Mouse (Mus musculus) liver, adult 2 months (tissue): ENCODE results near the gene Kcnn4. TPM values are rescaled to one million over a fixed set of nuclear protein-coding genes. Genes with fewer than 3 reads are reported as not detected.
"Not testable (repeated sequence)": the region's sequence is repeated elsewhere in the genome, so short reads cannot be mapped to it uniquely, and the experiment has no call there.

Source experiments
- DNase-seq: peaks from one replicate; pipeline ENCODE4 v3.0.0-alpha.2; 2011; ENCODE audit warnings: low read depth, low spot score; ENCODE audit errors: extremely low read depth
- H3K27ac ChIP-seq: fragments of 200-500 bp; replicated peaks from 2 replicates; pipeline ENCODE4 v1.5.1; 2012; ENCODE audit warnings: low read depth, mild to moderate bottlenecking, control low read depth, inconsistent platforms, low read length; ENCODE audit not compliant: insufficient read depth
- H3K27me3 ChIP-seq: fragments of 200-500 bp; 2 replicates; pipeline ENCODE4 v1.6.1; 2012; ENCODE audit warnings: mild to moderate bottlenecking, moderate library complexity, low read length, inconsistent platforms; ENCODE audit not compliant: control insufficient read depth, insufficient read depth
- H3K36me3 ChIP-seq: fragments of 200-500 bp; 2 replicates; pipeline ENCODE4 v1.6.1; 2012; ENCODE audit warnings: low read length, inconsistent platforms; ENCODE audit not compliant: control insufficient read depth, insufficient read depth
- H3K4me1 ChIP-seq: fragments of 200-500 bp; 2 replicates; pipeline ENCODE4 v1.6.1; 2011; ENCODE audit warnings: low read length; ENCODE audit not compliant: control insufficient read depth, insufficient read depth
- H3K4me3 ChIP-seq: fragments of 200-500 bp; 2 replicates; pipeline ENCODE4 v1.5.1; 2011; ENCODE audit warnings: low read depth, mild to moderate bottlenecking, control low read depth, low read length, moderate library complexity; ENCODE audit not compliant: insufficient read depth
- H3K79me2 ChIP-seq: fragments of 200-500 bp; 2 replicates; pipeline ENCODE4 v1.6.1; 2012; ENCODE audit warnings: inconsistent platforms, mild to moderate bottlenecking, low read length, moderate library complexity; ENCODE audit not compliant: control insufficient read depth, insufficient read depth
- H3K9ac ChIP-seq: fragments of 200-500 bp; 2 replicates; pipeline ENCODE4 v1.6.1; 2012; ENCODE audit warnings: low read depth, mild to moderate bottlenecking, control low read depth, inconsistent platforms, low read length
- CTCF ChIP-seq: fragments of 200-500 bp; IDR thresholded peaks from 2 replicates; pipeline ENCODE4 v1.5.1; 2011; ENCODE audit warnings: low read depth, low read length, control low read depth
- POLR2A ChIP-seq: fragments of 200-500 bp; IDR thresholded peaks from 2 replicates; pipeline ENCODE4 v1.6.1; 2011; ENCODE audit warnings: low read length, control low read depth; ENCODE audit not compliant: insufficient read depth; ENCODE audit errors: extremely low read depth
- WGBS: fragments of 180-500 bp; shearing (Covaris S2); methylation state at CpG from one replicate; pipeline ENCODE4 v1.1.7; 2018; 5-methylcytosine and 5-hydroxymethylcytosine counted together
- polyA plus RNA-seq: library from polyadenylated mRNA; depleted of rRNA; stranded (reverse); fragments of >200 nt; gene quantifications from 2 replicates; pipeline ENCODE4 v1.2.3, GENCODE M21; 2012
- total RNA-seq: library from RNA; depleted of rRNA; stranded (reverse); fragments of >200 nt; gene quantifications from 2 replicates; pipeline ENCODE4 v1.2.3, GENCODE M21; 2014

The Kcnn4 gene
- total and polyA plus RNA-seq, 2 experiments, result 0.66 to 0.83 TPM

DNA sequence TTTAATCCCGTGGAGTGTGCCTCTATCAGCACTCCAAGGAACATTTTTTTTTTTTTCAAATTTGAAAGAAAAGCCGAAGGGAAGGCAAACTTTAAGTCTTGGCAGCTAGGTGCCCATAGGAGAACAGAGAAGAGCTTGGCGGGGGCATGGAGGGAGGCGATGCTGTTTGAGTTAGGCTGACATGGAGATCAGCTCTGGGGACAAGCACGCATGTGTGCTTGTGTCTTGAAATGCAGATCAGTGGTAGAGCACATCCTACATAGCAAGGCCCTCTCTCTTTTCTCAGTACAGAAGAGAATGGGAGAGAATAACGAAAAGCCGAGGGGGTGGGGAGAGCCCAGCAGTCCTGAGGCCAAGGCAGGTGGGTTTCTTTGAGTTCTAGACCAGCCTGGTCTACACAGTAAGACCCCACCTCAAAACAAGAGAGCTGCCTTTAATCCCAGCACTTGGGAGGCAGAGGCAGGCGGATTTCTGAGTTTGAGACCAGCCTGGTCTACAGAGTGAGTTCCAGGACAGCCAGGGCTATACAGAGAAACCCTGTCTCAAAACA is 28.4 kb downstream of the Kcnn4 start:
- H3K27ac ChIP-seq, result no peak overlapping the region
- no peak for DNase-seq
- 98% methylated on average over 8 of the region's 8 CpGs for WGBS
- no peak overlapping the region for H3K4me3 ChIP-seq
- H3K79me2 ChIP-seq, result peaks cover 3% of the 10 kb centered on the region; the same call in 1 of the 2 replicates
- H3K4me1 ChIP-seq, result peaks cover 4% of the 10 kb centered on the region; the same call in 1 of the 2 replicates
- no peaks in the 10 kb centered on the region for H3K27me3 ChIP-seq
- TF ChIP-seq POLR2A (no peak), CTCF (no peak)
- no peaks in the 10 kb centered on the region for H3K36me3 ChIP-seq
- no peak overlapping the region for H3K9ac ChIP-seq

DNA sequence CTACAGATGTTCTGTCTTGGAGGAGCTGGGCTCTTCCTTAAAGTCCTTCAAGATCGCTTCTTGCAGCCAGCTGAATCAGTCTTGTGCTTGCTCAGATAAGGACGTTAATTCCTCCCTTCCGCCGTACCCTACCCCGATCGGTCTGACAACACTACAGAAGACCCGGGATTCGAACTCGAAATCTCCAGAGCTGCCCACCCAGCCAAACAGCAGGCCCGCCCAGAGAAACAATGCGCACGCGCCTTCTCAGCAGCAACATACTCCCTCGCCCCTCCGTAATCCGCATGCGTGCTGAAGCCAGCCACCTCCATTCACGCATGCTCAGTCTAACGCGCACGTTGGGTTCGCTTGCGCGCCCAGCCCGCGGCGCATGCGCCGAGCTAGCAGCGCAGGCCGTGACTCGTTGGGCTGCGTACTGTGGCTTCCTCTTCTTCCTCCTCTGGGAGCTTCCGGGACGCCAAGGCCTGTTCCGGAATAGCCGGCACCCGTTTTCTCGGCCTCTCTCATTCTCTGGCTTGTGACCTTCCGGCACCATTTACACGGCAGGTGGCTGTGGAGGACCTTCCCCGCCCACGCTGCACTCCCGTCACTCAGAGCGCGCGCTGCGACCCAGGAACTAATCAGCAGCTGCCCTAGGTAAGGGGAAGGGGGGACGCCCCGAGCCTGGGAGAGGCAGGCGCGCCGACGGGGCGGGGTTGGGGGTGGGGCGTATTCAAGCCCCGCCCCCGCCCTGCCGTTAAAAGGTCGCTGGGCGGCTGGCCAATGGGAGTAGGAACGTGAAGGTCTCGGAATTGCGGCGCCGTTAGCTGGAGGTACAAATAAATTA is 29.4 kb downstream of the Kcnn4 start, which contains the start of gene Smg9:
Gene Smg9 (plus strand): TSS at position 364 of the 826 bp plus-strand sequence.
- no peaks in the 10 kb centered on the region for H3K27me3 ChIP-seq
- H3K27ac ChIP-seq, result peak within 1 kb of the TSS; percentile 91
- DNase-seq, result peak; percentile 92
- peak within 1 kb of the TSS; percentile 85 for H3K9ac ChIP-seq
- WGBS, result 2% methylated on average over 65 of the region's 66 CpGs
- peaks cover 3% of the 10 kb centered on the region; the same call in 1 of the 2 replicates for H3K79me2 ChIP-seq
- no peaks in the 10 kb centered on the region for H3K36me3 ChIP-seq
- H3K4me1 ChIP-seq, result peaks cover 4% of the 10 kb centered on the region; the same call in 1 of the 2 replicates
- H3K4me3 ChIP-seq, result peak within 1 kb of the TSS; percentile 83
- TF ChIP-seq CTCF, result no peak
- TF ChIP-seq POLR2A, result peak; percentile 56; the same call in 1 of the 2 replicates

DNA sequence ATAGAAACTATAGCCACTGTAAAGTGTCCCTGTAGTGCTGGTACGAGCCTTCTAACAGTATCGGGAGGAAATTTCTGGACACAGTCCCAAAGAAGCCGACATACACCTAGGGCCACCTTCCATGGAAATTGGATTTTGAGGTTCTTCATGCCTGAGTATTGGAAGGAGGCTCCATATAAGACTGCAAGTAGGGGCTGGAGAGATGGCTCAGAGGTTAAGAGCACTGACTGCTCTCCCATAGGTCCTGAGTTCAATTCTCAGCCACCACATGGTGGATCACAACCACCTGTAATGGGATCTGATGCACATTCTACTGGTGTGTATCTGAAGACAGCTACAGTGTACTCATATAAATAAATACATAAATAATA is 30.0 kb downstream of the Kcnn4 start:
- Histone ChIP-seq H3K9ac (peak overlapping the region; percentile 60), H3K27ac (peak overlapping the region; percentile 36), H3K4me1 (peaks cover 4% of the 10 kb centered on the region; the same call in 1 of the 2 replicates), H3K27me3 (no peaks in the 10 kb centered on the region), H3K36me3 (no peaks in the 10 kb centered on the region), H3K4me3 (peak overlapping the region; percentile 83), H3K79me2 (peaks cover 3% of the 10 kb centered on the region; the same call in 1 of the 2 replicates)
- TF ChIP-seq CTCF, result no peak
- 4% methylated on average over 3 of the region's 3 CpGs for WGBS
- no peak for DNase-seq

DNA sequence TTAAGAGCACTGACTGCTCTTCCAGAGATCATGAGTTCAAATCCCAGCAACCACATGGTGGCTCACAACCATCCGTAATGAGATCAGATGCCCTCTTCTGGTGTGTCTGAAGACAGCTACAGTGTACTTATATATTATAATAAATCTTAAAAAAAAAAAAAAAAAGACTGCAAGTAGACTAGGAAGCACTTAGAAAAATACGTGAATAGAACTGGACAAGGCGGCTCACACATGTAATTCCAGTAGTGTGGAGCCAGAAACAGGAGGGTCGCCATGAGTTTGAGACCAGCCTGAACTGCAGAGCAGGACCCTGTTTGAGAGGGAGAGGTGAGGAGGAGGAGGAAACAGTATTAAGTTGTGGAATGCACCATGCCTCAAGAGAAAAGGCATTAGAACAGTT is 30.4 kb downstream of the Kcnn4 start:
- not testable (repeated sequence) for H3K4me3 ChIP-seq

GRCm38 (mm10) chr7:24402851-24403250 is 32.8 kb downstream of the Kcnn4 start:
- Histone ChIP-seq H3K27me3 (no peaks in the 10 kb centered on the region), H3K4me1 (peaks cover 4% of the 10 kb centered on the region; the same call in 1 of the 2 replicates), H3K36me3 (no peaks in the 10 kb centered on the region)

More for the DNA sequence above, 30.4 kb downstream of the Kcnn4 start:
- WGBS, result 98% methylated on average over 4 of the region's 4 CpGs
- DNase-seq, H3K4me1 ChIP-seq, H3K9ac ChIP-seq, H3K27ac ChIP-seq, H3K79me2 ChIP-seq, H3K36me3 ChIP-seq, H3K27me3 ChIP-seq: not testable (repeated sequence)

DNA sequence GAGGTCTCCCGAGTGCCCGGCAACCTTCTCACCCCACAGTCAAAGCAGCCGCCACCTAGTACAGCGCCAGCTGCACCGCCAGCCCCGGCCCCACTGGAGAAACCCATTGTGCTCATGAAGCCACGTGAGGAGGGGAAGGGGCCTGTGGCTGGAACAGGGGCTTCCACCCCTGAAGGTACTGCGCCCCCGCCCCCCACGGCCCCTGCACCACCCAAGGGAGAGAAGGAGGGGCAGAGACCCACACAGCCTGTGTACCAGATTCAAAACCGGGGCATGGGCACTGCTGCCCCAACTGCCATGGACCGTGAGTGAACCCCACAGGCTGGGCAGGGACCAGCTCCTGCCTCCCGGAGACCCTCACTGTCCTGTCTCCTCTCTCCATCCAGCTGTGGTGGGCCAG is 35.6 kb downstream of the Kcnn4 start:
- H3K4me1 ChIP-seq, result no peaks in the 10 kb centered on the region
- no peak overlapping the region for H3K27ac ChIP-seq
- no peaks in the 10 kb centered on the region for H3K27me3 ChIP-seq
- H3K9ac ChIP-seq, result no peak overlapping the region
- TF ChIP-seq CTCF (no peak), POLR2A (no peak)
- H3K79me2 ChIP-seq, result peaks cover 3% of the 10 kb centered on the region; the same call in 1 of the 2 replicates
- 96% methylated on average over 13 of the region's 13 CpGs for WGBS
- no peaks in the 10 kb centered on the region for H3K36me3 ChIP-seq
- H3K4me3 ChIP-seq, result no peak overlapping the region
- DNase-seq, result no peak

More at GRCm38 (mm10) chr7:24402851-24403250, 32.8 kb downstream of the Kcnn4 start:
- Histone ChIP-seq H3K4me3 (no peak overlapping the region), H3K79me2 (peaks cover 3% of the 10 kb centered on the region; the same call in 1 of the 2 replicates), H3K27ac (no peak overlapping the region), H3K9ac (no peak overlapping the region)
- TF ChIP-seq POLR2A (no peak), CTCF (peak; percentile 51)
- no peak for DNase-seq
- WGBS, result 98% methylated on average over 9 of the region's 9 CpGs
